14 mouse cellular contexts compared by ENCODE assay signal in the genomic region with DNA sequence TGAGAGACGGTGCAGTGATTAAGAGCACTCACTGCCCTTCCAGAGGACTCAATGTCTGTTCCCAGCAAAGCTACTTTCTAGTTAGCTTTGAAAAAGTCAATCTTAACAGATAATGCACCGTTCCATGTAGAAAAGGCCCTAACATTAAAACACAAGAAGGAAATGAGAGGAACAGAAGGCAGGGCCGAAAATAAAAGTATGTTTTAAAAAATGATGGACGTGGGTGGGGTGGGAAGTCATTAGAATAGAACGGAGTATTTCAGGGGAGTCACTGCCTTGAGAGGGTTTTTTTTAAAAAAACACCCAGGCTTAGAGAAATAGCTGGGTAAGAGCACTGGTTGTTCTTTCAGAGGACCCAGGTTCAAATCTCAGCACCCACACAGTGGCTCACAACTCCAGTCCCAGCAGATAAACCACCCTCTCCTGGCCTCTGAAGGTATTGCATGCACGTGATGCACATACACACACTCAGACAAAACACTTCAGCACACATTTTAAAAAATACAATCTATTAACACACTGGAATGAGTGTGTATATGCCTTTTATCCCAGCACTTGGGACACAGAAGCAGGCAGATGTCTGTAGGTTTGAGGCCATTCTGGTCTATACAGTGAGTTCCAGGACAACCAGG. TPM values are rescaled to one million over a fixed set of nuclear protein-coding genes. Genes with fewer than 3 reads are reported as not detected.
A peak's percentile ranks its signal among the peaks of the same experiment; 100 is the strongest.
DNase-seq lines count a peak whose midpoint lies in the region.
"Had no signal": no experiment of that assay in that cellular context is flagged by ENCODE, and none has a peak within 500 bp of the region (broad histone marks: within the 10 kb centered on the region; RNA-seq: fewer than 3 reads in every experiment).

No protein-coding gene starts in this region.

- DNase-seq in frontal cortex, adult 2 months (ENCODE audit: extremely low spot score in 1 of 2, low spot score in 1 of 2): peak; percentile 39 to 61
- DNase-seq in frontal cortex, postnatal 14 days (ENCODE audit: low spot score in 2 of 2): no peak
- peak; percentile 18 for DNase-seq in left cerebral cortex, adult 11 months (ENCODE audit: low spot score)
- no peak for DNase-seq in left cerebral cortex, adult 8-10 months (ENCODE audit: low spot score in 2 of 2)
- peak; percentile 31 to 36 for DNase-seq in right cerebral cortex, adult 2 months (ENCODE audit: low spot score in 2 of 2)
- DNase-seq in right cerebral cortex, postnatal 4 days: no peak
- peak; percentile 73 for DNase-seq in telencephalon, adult 2 months (ENCODE audit: low read depth, low spot score)
- DNase-seq in spleen, postnatal 36 days (ENCODE audit: low spot score in 2 of 2): no peak
- DNase-seq: adrenal gland, adult 8-10 months; cerebellum, adult 2 months; heart, postnatal 36 days; liver; lung, adult 2 months; thymus, postnatal 14 days had no signal

RNA-seq across cellular contexts. Expression of a gene that starts 38.2 kb away (rescaled TPM):
- 195 and 196 TPM in 2 replicates for polyA plus RNA-seq in frontal cortex, adult 2 months (2012; rRNA removed)
- total RNA-seq in left cerebral cortex, adult 8-10 months (2022): 100 to 1,000 TPM; 235 to 257 (median 249) TPM

RNA-seq across cellular contexts. Expression of a gene that starts 40.0 kb away (rescaled TPM):
- polyA plus RNA-seq in frontal cortex, adult 2 months (2012; rRNA removed): 21.1 and 21.7 TPM in 2 replicates
- total RNA-seq in left cerebral cortex, adult 8-10 months (2022): 10 to 100 TPM; 23.8 to 29.4 (median 27.1) TPM

RNA-seq across cellular contexts. Expression of a gene that starts 40.2 kb away (rescaled TPM):
- 14.6 and 15.6 TPM in 2 replicates for polyA plus RNA-seq in frontal cortex, adult 2 months (2012; rRNA removed)
- 10 to 100 TPM in 3 of 4 experiments, 1 to 10 TPM in 1; 9.1 to 14.1 (median 12.8) TPM for total RNA-seq in left cerebral cortex, adult 8-10 months (2022)

Comparison
In these comparisons a context has a peak if more than half of its experiments do, and no peak if none do; other contexts are left out.
1. DNase-seq: peak in frontal cortex, adult 2 months (2 of 2), left cerebral cortex, adult 11 months (single experiment), right cerebral cortex, adult 2 months (2 of 2) and telencephalon, adult 2 months (single experiment); none in frontal cortex, postnatal 14 days (0 of 2), left cerebral cortex, adult 8-10 months (0 of 2), right cerebral cortex, postnatal 4 days (single experiment) and spleen, postnatal 36 days (0 of 2).